Comparison of ENCODE assay signal across 7 mouse cellular contexts in genomic region chr2:76647441-76647869, GRCm38 (mm10). TPM values are rescaled to one million over a fixed set of nuclear protein-coding genes. Genes with fewer than 3 reads are reported as not detected.
A peak's percentile ranks its signal among the peaks of the same experiment; 100 is the strongest.
DNase-seq lines count a peak whose midpoint lies in the region; ATAC-seq and TF ChIP-seq lines count a peak whose summit lies in the region.

No protein-coding gene starts in this region.

- H3K4me1 ChIP-seq in lung, embryonic 16.5 days (replicated peaks; ENCODE audit: control insufficient read depth, insufficient read depth, low read length), result peaks cover 12% of the 10 kb centered on the region; the same call in 1 of the 2 replicates
- peaks cover 8% of the 10 kb centered on the region; the same call in 1 of the 2 replicates for H3K4me1 ChIP-seq in lung, postnatal 0 days (ENCODE audit: insufficient read depth, low read depth, low read length)
- H3K4me1 ChIP-seq in stomach, postnatal 0 days (replicated peaks; ENCODE audit: control insufficient read depth, insufficient read depth), result no peaks in the 10 kb centered on the region

- WGBS in lung, embryonic 16.5 days, result 0% methylated on average over 21 of the region's 32 CpGs
- WGBS in lung, postnatal 0 days, result 4% methylated on average over 13 of the region's 32 CpGs
- WGBS in stomach, postnatal 0 days, result under 1% methylated on average over 30 of the region's 32 CpGs

- peak overlapping the region; percentile 93 for H3K9ac ChIP-seq in lung, embryonic 16.5 days (ENCODE audit: low read length)
- peak overlapping the region; percentile 63 for H3K9ac ChIP-seq in lung, postnatal 0 days (replicated peaks; ENCODE audit: low read depth)
- H3K9ac ChIP-seq in stomach, postnatal 0 days (ENCODE audit: low read length), result peak overlapping the region; percentile 80

- TF ChIP-seq CTCF in lung, postnatal 0 days (IDR thresholded peaks at IDR 0.05), result no peak
- TF ChIP-seq CTCF in stomach, postnatal 0 days (IDR thresholded peaks at IDR 0.05; ENCODE audit: low read depth), result no peak

- peak overlapping the region; percentile 94 for H3K27ac ChIP-seq in lung, embryonic 16.5 days (ENCODE audit: low read length)
- peak overlapping the region; percentile 79 for H3K27ac ChIP-seq in lung, postnatal 0 days (ENCODE audit: low read length)
- peak overlapping the region; percentile 85 for H3K27ac ChIP-seq in stomach, postnatal 0 days (replicated peaks)

- H3K9me3 ChIP-seq in lung, embryonic 16.5 days (ENCODE audit: control insufficient read depth, low read length), result no peaks in the 10 kb centered on the region
- no peaks in the 10 kb centered on the region for H3K9me3 ChIP-seq in lung, postnatal 0 days (ENCODE audit: low read length)
- H3K9me3 ChIP-seq in stomach, postnatal 0 days (ENCODE audit: control insufficient read depth, low read length), result no peaks in the 10 kb centered on the region

- no peaks in the 10 kb centered on the region for H3K27me3 ChIP-seq in lung, embryonic 16.5 days (ENCODE audit: control insufficient read depth, insufficient read depth, low read depth, low read length)
- H3K27me3 ChIP-seq in lung, postnatal 0 days (replicated peaks; ENCODE audit: insufficient read depth, low read length), result no peaks in the 10 kb centered on the region
- H3K27me3 ChIP-seq in stomach, postnatal 0 days (ENCODE audit: control insufficient read depth, insufficient read depth, low read length), result no peaks in the 10 kb centered on the region

- H3K36me3 ChIP-seq in lung, embryonic 16.5 days (ENCODE audit: control insufficient read depth, insufficient read depth, low read length), result peaks cover 4% of the 10 kb centered on the region
- no peaks in the 10 kb centered on the region for H3K36me3 ChIP-seq in lung, postnatal 0 days (ENCODE audit: insufficient read depth, low read length)
- no peaks in the 10 kb centered on the region for H3K36me3 ChIP-seq in stomach, postnatal 0 days (ENCODE audit: control insufficient read depth, insufficient read depth, low read length)

- peak overlapping the region; percentile 90 for H3K4me2 ChIP-seq in lung, embryonic 16.5 days (ENCODE audit: low read depth, low read length)
- H3K4me2 ChIP-seq in lung, postnatal 0 days (replicated peaks; ENCODE audit: low read depth, low read length), result peak overlapping the region; percentile 84
- peak overlapping the region; percentile 97 for H3K4me2 ChIP-seq in stomach, postnatal 0 days (replicated peaks; ENCODE audit: low read depth)

- TF ChIP-seq EP300 in lung, postnatal 0 days (IDR thresholded peaks at IDR 0.05), result no peak
- TF ChIP-seq EP300 in stomach, postnatal 0 days (optimal IDR thresholded peaks at IDR 0.05), result no peak

- no peak; the same call in 1 of the 2 replicates for ATAC-seq in lung, embryonic 16.5 days (ENCODE audit: low read depth)
- ATAC-seq in common myeloid progenitor, adult 5-6 weeks (replicated peaks; ENCODE audit: low read depth, poor library complexity, severe bottlenecking), result peak; percentile 0; the same call in 1 of the 2 replicates
- ATAC-seq in lung, postnatal 0 days, result peak; percentile 27; the same call in 1 of the 2 replicates
- ATAC-seq in stomach, postnatal 0 days (ENCODE audit: low FRiP score, low TSS enrichment), result peak; percentile 5; the same call in 1 of the 2 replicates

- DNase-seq in lung, adult 18-20 months, result no peak
- DNase-seq in forelimb bud, embryonic 11.5 days (ENCODE audit: low read depth, low spot score), result peak; percentile 48
- DNase-seq in lung, postnatal 0 days (ENCODE audit: low spot score), result no peak
- DNase-seq in stomach, postnatal 0 days (ENCODE audit: low spot score), result no peak
- no peak for DNase-seq in cerebellum, postnatal 36 days

- peak overlapping the region; percentile 86 for H3K4me3 ChIP-seq in lung, embryonic 16.5 days (ENCODE audit: low read length)
- H3K4me3 ChIP-seq in lung, postnatal 0 days (ENCODE audit: low read depth, low read length), result peak overlapping the region; percentile 68
- peak overlapping the region; percentile 76 for H3K4me3 ChIP-seq in stomach, postnatal 0 days (ENCODE audit: low read depth, low read length)

RNA-seq across cellular contexts. Expression of gene Prkra, which starts 0.4 kb away (rescaled TPM):
- 63.9 and 67.5 TPM in 2 replicates for polyA plus RNA-seq in lung, embryonic 16.5 days (2015; fragmentation: Nextera tagmentation; extraction: Ambion mirVana)
- 21.0 and 22.5 TPM in 2 replicates for total RNA-seq in common myeloid progenitor, adult 5-6 weeks (2017)
- polyA plus RNA-seq in lung, postnatal 0 days (2015; fragmentation: Nextera tagmentation; extraction: Ambion mirVana), result 34.1 and 35.7 TPM in 2 replicates
- 26.7 and 29.7 TPM in 2 replicates for polyA plus RNA-seq in stomach, postnatal 0 days (2015; fragmentation: Nextera tagmentation; extraction: Ambion mirVana)

RNA-seq across cellular contexts. Expression of gene Pjvk, which starts 0.8 kb away (rescaled TPM):
- polyA plus RNA-seq in lung, embryonic 16.5 days (2015; fragmentation: Nextera tagmentation; extraction: Ambion mirVana), result 0.23 and 0.63 TPM in 2 replicates
- total RNA-seq in common myeloid progenitor, adult 5-6 weeks (2017), result not detected in 2 replicates
- polyA plus RNA-seq in lung, postnatal 0 days (2015; fragmentation: Nextera tagmentation; extraction: Ambion mirVana), result 0.26 and 0.29 TPM in 2 replicates
- 0.07 and 0.21 TPM in 2 replicates for polyA plus RNA-seq in stomach, postnatal 0 days (2015; fragmentation: Nextera tagmentation; extraction: Ambion mirVana)

RNA-seq across cellular contexts. Expression of gene Fkbp7, which starts 25.5 kb away (rescaled TPM):
- polyA plus RNA-seq in lung, embryonic 16.5 days (2015; fragmentation: Nextera tagmentation; extraction: Ambion mirVana), result 73.5 and 79.7 TPM in 2 replicates
- total RNA-seq in common myeloid progenitor, adult 5-6 weeks (2017), result 14.4 and 20.9 TPM in 2 replicates
- polyA plus RNA-seq in lung, postnatal 0 days (2015; fragmentation: Nextera tagmentation; extraction: Ambion mirVana), result 68.3 and 71.9 TPM in 2 replicates
- polyA plus RNA-seq in stomach, postnatal 0 days (2015; fragmentation: Nextera tagmentation; extraction: Ambion mirVana), result 56.8 and 67.1 TPM in 2 replicates

RNA-seq across cellular contexts. Expression of gene Plekha3, which starts 27.6 kb away (rescaled TPM):
- 3.9 TPM in 2 replicates for polyA plus RNA-seq in lung, embryonic 16.5 days (2015; fragmentation: Nextera tagmentation; extraction: Ambion mirVana)
- 16.2 and 25.4 TPM in 2 replicates for total RNA-seq in common myeloid progenitor, adult 5-6 weeks (2017)
- 13.6 and 14.6 TPM in 2 replicates for polyA plus RNA-seq in lung, postnatal 0 days (2015; fragmentation: Nextera tagmentation; extraction: Ambion mirVana)
- polyA plus RNA-seq in stomach, postnatal 0 days (2015; fragmentation: Nextera tagmentation; extraction: Ambion mirVana), result 7.5 and 7.7 TPM in 2 replicates
